Mouse (Mus musculus) cerebellum, adult 2 months (tissue): ENCODE data around the gene Hoxa7.

Source experiments
- CTCF ChIP-seq: fragments of 200-500 bp; IDR thresholded peaks from 2 replicates; pipeline ENCODE4 v1.5.1; 2011; ENCODE audit warnings: low read depth, mild to moderate bottlenecking, control low read depth, low read length, moderate library complexity, borderline replicate concordance; ENCODE audit not compliant: insufficient read depth
- POLR2A ChIP-seq: fragments of 200-500 bp; IDR thresholded peaks from 2 replicates; pipeline ENCODE4 v1.6.1; 2011; ENCODE audit warnings: low read length, control low read depth, borderline replicate concordance; ENCODE audit not compliant: insufficient read depth

- TF ChIP-seq CTCF (no peak), POLR2A (no peak)
These were observed 29.6 kb downstream of the Hoxa7 start for GRCm38 (mm10) chr6:52191860-52192550.
